Mouse (Mus musculus) ES-E14 (cell line): ENCODE measurements around the gene Serbp1. TPM values are rescaled to one million over a fixed set of nuclear protein-coding genes. Genes with fewer than 3 reads are reported as not detected.

ENCODE experiments used
- DNase-seq: peaks from one replicate; pipeline ENCODE4 v3.0.0-alpha.2; 2013; ENCODE audit warnings: low read depth, low spot score
- H3K27ac ChIP-seq: 2 replicates; pipeline ENCODE4 v1.5.1; 2012; ENCODE audit warnings: low read depth, mild to moderate bottlenecking, low read length, moderate library complexity, mixed read lengths; ENCODE audit not compliant: poor library complexity, insufficient read depth, severe bottlenecking
- H3K36me3 ChIP-seq: 2 replicates; pipeline ENCODE4 v1.6.1; 2012; ENCODE audit warnings: mild to moderate bottlenecking, low read length, moderate library complexity, mixed read lengths; ENCODE audit not compliant: control insufficient read depth, poor library complexity, insufficient read depth, severe bottlenecking
- H3K4me1 ChIP-seq, 2 experiments: fragments of 150-350 bp in 1 of 2; sonication (generic) in 1 of 2; 2 replicates each; pipeline ENCODE4 v1.6.1; 2012; ENCODE audit warnings: low read length in 2 of 2, mild to moderate bottlenecking in 1 of 2, mixed read lengths in 1 of 2; ENCODE audit not compliant: control insufficient read depth in 2 of 2, insufficient read depth in 2 of 2, poor library complexity in 1 of 2
- H3K4me3 ChIP-seq, 2 experiments: fragments of 150-350 bp in 1 of 2; sonication (generic) in 1 of 2; 2 replicates each; pipeline ENCODE4 v1.5.1; 2012; ENCODE audit warnings: low read length in 2 of 2, low read depth in 1 of 2, mild to moderate bottlenecking in 1 of 2, mixed read lengths in 1 of 2; ENCODE audit not compliant: insufficient read depth in 1 of 2, poor library complexity in 1 of 2, severe bottlenecking in 1 of 2
- H3K9ac ChIP-seq: 2 replicates; pipeline ENCODE4 v1.6.1; 2012; ENCODE audit warnings: low read depth, mild to moderate bottlenecking, low read length, mixed read lengths; ENCODE audit not compliant: poor library complexity, insufficient read depth, severe bottlenecking
- H3K9me3 ChIP-seq: fragments of 150-350 bp; sonication (generic); 2 replicates; pipeline ENCODE4 v1.6.1; 2012; ENCODE audit warnings: low read depth, mild to moderate bottlenecking, low read length; ENCODE audit not compliant: control insufficient read depth, insufficient read depth
- CHD2 ChIP-seq: IDR thresholded peaks from 2 replicates; pipeline ENCODE4 v1.6.1; 2014; ENCODE audit warnings: mild to moderate bottlenecking, low read depth, low read length, inconsistent platforms
- HCFC1 ChIP-seq: IDR thresholded peaks from 2 replicates; pipeline ENCODE4 v1.6.1; 2012; ENCODE audit warnings: low read length, inconsistent platforms, borderline replicate concordance; ENCODE audit not compliant: insufficient read depth
- MAFK ChIP-seq: IDR thresholded peaks from 2 replicates; pipeline ENCODE4 v1.6.1; 2014; ENCODE audit warnings: mild to moderate bottlenecking, low read depth, low read length, inconsistent platforms; ENCODE audit not compliant: insufficient read depth
- ZC3H11A ChIP-seq: IDR thresholded peaks from 2 replicates; pipeline ENCODE4 v1.6.1; 2012; ENCODE audit warnings: low read depth, mild to moderate bottlenecking, inconsistent platforms, low read length, borderline replicate concordance
- ZNF384 ChIP-seq: IDR thresholded peaks from 2 replicates; pipeline ENCODE4 v1.6.1; 2012; ENCODE audit warnings: low read depth, low read length, inconsistent platforms
- in situ Hi-C, 2 experiments: fragments of 600-800 bp; cut with MboI; formaldehyde crosslinking; loops; one replicate each; pipeline ENCODE4 v1.15.1; 2025; ENCODE audit warnings: low sequenced_read_pairs in 2 of 2, inconsistent platforms in 1 of 2; ENCODE audit not compliant: unreplicated experiment in 2 of 2
- total RNA-seq: library from RNA; depleted of rRNA; stranded (reverse); fragments of 300-350 nt; gene quantifications from 2 replicates; pipeline ENCODE4 v1.2.3, GENCODE M21; 2012

Gene Serbp1
- total RNA-seq, 1 experiment, result 1,032 TPM

DNA sequence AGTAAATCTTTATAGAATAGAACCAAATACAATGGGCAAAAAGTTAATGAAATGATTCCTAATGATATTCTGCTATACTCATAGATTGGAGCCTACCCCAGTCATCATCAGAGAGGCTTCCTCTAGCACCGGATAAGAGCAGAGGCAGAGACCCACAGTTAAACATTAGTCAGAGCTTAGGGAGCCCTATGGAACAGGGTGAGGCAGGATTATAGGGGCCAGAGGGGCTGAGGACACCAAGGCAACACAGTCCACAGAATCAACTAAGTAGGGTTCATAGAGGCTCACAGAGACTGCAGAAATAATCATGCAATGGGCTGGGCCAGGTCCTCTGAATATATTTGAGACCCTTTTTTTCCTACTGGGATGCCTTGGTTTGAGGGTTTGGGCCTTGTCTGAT, 76.7 kb downstream of the Serbp1 start:
- H3K9ac ChIP-seq, result no peak overlapping the region
- no peak overlapping the region for H3K4me3 ChIP-seq
- in situ Hi-C loops, result no loop called here
- H3K9me3 ChIP-seq, result no peaks in the 10 kb centered on the region
- no peak for DNase-seq
- H3K36me3 ChIP-seq, result no peaks in the 10 kb centered on the region
- no peak for TF ChIP-seq ZC3H11A
- TF ChIP-seq ZNF384, result no peak
- TF ChIP-seq HCFC1, result no peak
- no peak for TF ChIP-seq CHD2
- TF ChIP-seq MAFK, result no peak
- no peak overlapping the region for H3K27ac ChIP-seq
- H3K4me1 ChIP-seq, result 0 out of 4 replicates have a peak, but pooled peaks cover 0 to 2% of the 10 kb centered on the region in 2 experiments

DNA sequence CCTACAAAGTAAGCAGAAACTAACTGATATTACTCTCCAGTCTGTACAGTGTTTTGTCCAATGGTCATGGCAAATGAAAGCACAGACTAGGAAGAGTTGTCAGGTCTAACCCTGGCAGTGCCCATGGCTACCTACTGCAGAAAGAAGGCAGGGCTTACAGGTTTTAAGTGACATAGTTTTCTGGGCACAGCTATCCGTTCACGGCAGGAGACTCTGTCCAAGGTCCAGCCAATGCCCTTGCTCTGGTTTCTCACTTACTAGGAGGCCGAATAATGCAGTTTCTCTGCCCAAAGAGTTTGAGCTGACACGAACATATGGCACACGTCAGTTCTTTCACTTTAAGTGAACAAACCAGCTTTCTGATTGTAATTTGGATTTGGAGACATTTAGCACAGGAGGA, 79.1 kb downstream of the Serbp1 start:
- H3K9ac ChIP-seq, result no peak overlapping the region
- in situ Hi-C loops, result no loop called here
- H3K27ac ChIP-seq, result no peak overlapping the region
- H3K9me3 ChIP-seq, result no peaks in the 10 kb centered on the region
- H3K36me3 ChIP-seq, result no peaks in the 10 kb centered on the region
- no peak for DNase-seq
- 0 out of 4 replicates have a peak, but pooled peaks cover 0 to 2% of the 10 kb centered on the region in 2 experiments for H3K4me1 ChIP-seq
- no peak overlapping the region for H3K4me3 ChIP-seq
- TF ChIP-seq HCFC1 (no peak), ZNF384 (no peak), MAFK (no peak), CHD2 (no peak), ZC3H11A (no peak)

DNA sequence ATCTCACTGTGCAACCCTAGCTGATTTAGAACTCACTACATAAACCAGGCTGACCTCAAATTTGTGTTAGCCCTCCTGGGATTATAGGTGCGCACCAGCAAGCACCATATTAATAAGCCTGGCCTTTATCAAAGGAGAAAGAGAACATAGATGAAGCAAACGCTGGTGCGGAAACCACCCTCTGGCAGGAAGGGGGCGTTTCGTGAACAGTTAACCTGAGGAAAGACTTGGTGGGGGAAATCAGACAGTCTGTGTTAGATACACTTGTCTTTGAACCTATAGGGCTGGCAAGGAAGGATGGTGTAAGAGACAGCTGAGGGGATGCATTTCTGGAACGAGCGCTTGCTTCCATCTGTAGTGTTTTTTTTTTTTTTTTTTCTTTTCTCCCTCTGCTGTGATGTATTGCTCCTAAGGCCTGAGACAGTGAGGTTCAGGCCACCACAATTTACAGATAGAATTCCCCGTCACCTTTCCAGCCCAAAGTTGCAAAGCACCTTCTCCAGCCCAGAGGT, 79.9 kb downstream of the Serbp1 start:
- no peak for DNase-seq
- 0 out of 4 replicates have a peak, but pooled peaks cover 0 to 2% of the 10 kb centered on the region in 2 experiments for H3K4me1 ChIP-seq
- H3K4me3 ChIP-seq, result no peak overlapping the region
- in situ Hi-C loops, result no loop called here
- no peaks in the 10 kb centered on the region for H3K9me3 ChIP-seq
- no peak for TF ChIP-seq ZNF384
- no peak for TF ChIP-seq MAFK
- no peak for TF ChIP-seq HCFC1
- no peak overlapping the region for H3K9ac ChIP-seq
- H3K27ac ChIP-seq, result no peak overlapping the region
- H3K36me3 ChIP-seq, result no peaks in the 10 kb centered on the region

DNA sequence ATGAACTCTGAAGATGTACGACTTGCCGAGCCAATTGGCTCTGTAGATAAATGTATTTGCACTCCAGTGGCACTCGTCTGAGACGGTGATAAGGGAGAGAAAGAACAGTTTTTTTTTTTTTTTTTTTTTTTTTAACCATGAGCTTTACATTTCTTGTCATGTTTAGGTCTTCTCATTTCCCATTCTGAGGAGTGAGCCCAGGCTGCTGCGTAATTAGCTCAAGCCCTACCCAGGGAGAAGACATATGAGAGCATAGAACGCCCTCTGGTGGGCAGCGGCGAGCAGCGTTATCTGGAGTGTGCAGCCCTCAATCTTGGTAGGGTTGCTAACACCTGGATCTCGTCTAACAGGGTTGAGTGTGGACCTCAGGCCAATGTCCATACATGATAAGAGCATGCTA, 80.5 kb downstream of the Serbp1 start:
- Histone ChIP-seq H3K9me3 (no peaks in the 10 kb centered on the region), H3K36me3 (no peaks in the 10 kb centered on the region), H3K4me3 (no peak overlapping the region), H3K4me1 (0 out of 4 replicates have a peak, but pooled peaks cover 0 to 2% of the 10 kb centered on the region in 2 experiments), H3K27ac (no peak overlapping the region), H3K9ac (no peak overlapping the region)
- in situ Hi-C loops, result no loop called here
- TF ChIP-seq ZNF384 (peak; percentile 52; the same call in 1 of the 2 replicates), MAFK (no peak), CHD2 (no peak), ZC3H11A (peak; percentile 70; the same call in 1 of the 2 replicates), HCFC1 (no peak)
- DNase-seq, result peak; percentile 60

DNA sequence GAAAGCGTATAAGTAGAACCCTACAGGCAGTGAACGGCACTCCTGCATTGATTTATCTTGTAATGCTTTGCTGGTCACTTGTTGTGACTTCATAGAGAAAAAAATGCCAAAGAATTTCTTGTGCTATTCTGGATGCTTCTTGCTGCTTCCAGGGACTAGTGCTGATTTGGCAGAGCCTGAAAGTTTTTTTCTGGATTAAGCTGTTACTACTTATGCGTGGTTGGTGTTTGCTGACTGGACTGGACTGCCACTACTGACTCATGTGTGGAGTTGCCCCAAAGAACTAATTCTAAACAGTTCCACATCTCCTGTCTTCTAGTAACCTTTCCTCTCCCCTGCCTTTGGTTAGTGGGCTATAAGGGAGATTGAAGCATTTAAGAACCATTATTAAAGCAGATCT, 85.8 kb downstream of the Serbp1 start:
- Histone ChIP-seq H3K4me3 (no peak overlapping the region), H3K4me1 (no peaks in the 10 kb centered on the region), H3K27ac (no peak overlapping the region), H3K9ac (no peak overlapping the region), H3K36me3 (no peaks in the 10 kb centered on the region), H3K9me3 (no peaks in the 10 kb centered on the region)
- in situ Hi-C loops, result no loop called here
- TF ChIP-seq ZNF384 (no peak), CHD2 (no peak), MAFK (no peak), HCFC1 (no peak), ZC3H11A (no peak)
- DNase-seq, result no peak
